Mouse (Mus musculus) cerebellum, postnatal 10 days (tissue): ENCODE results near the gene Mvp.
A peak's percentile ranks its signal among the peaks of the same experiment; 100 is the strongest.

Source experiments
- DNase-seq, 2 experiments: peaks; one replicate each; pipeline ENCODE4 v3.0.0; 2021; ENCODE audit warnings: mixed read lengths in 2 of 2

The Mvp gene

GRCm38 (mm10) chr7:126988816-126989215, 25.6 kb downstream of the Mvp start:
- no peak for DNase-seq

GRCm38 (mm10) chr7:126986319-126986718, 28.1 kb downstream of the Mvp start:
- peak; percentile 78 to 79 for DNase-seq

GRCm38 (mm10) chr7:126984667-126985444, 29.6 kb downstream of the Mvp start:
- no peak for DNase-seq

- no peak for DNase-seq
Measured at GRCm38 (mm10) chr7:126983113-126983512, 31.3 kb downstream of the Mvp start.

- DNase-seq = no peak
Measured at GRCm38 (mm10) chr7:126982054-126982453, 32.4 kb downstream of the Mvp start.

GRCm38 (mm10) chr7:126981601-126982000, 32.8 kb downstream of the Mvp start:
- no peak for DNase-seq

- no peak for DNase-seq
Measured at GRCm38 (mm10) chr7:126978841-126979240, 35.6 kb downstream of the Mvp start.

- DNase-seq = no peak
Measured at GRCm38 (mm10) chr7:126976878-126977459, 37.5 kb downstream of the Mvp start.

GRCm38 (mm10) chr7:126975950-126976866, 38.2 kb downstream of the Mvp start, which contains the start of gene Cdiptos:
Gene Cdiptos (minus strand): TSS chr7:126976098.
- peak; percentile 99 to 100 for DNase-seq

- DNase-seq = no peak
Measured at GRCm38 (mm10) chr7:126975893-126975949, 38.7 kb downstream of the Mvp start, which contains the start of gene Cdipt. Gene Cdipt (plus strand): TSS chr7:126975914.

- peak in 1 of 2 experiments; percentile 34 for DNase-seq
Measured at GRCm38 (mm10) chr7:126975493-126975892, 38.9 kb downstream of the Mvp start.

- no peak for DNase-seq
Measured at GRCm38 (mm10) chr7:126967361-126967760, 47.1 kb downstream of the Mvp start.

- DNase-seq = peak; percentile 80 to 82
Measured at GRCm38 (mm10) chr7:126965568-126965967, 48.9 kb downstream of the Mvp start.

- peak; percentile 49 to 57 for DNase-seq
Measured at GRCm38 (mm10) chr7:126963548-126964286, 50.7 kb downstream of the Mvp start.

- no peak for DNase-seq
Measured at GRCm38 (mm10) chr7:126961965-126962364, 52.5 kb downstream of the Mvp start.

GRCm38 (mm10) chr7:126961095-126961494, 53.3 kb downstream of the Mvp start:
- DNase-seq = no peak

- DNase-seq = no peak
Measured at GRCm38 (mm10) chr7:126959780-126960179, 54.6 kb downstream of the Mvp start.

GRCm38 (mm10) chr7:126955125-126955524, 59.3 kb downstream of the Mvp start:
- no peak for DNase-seq

- DNase-seq = peak; percentile 29 to 47
Measured at GRCm38 (mm10) chr7:126952646-126953045, 61.8 kb downstream of the Mvp start.

GRCm38 (mm10) chr7:126951741-126952140, 62.7 kb downstream of the Mvp start:
- peak in 1 of 2 experiments; percentile 44 for DNase-seq

GRCm38 (mm10) chr7:126950647-126951615, 63.5 kb downstream of the Mvp start:
- DNase-seq = peak; percentile 84
